Mouse (Mus musculus): Measurements from ENCODE around the gene Tmem88. TPM values are rescaled to one million over a fixed set of nuclear protein-coding genes. Genes with fewer than 3 reads are reported as not detected.

Gene Tmem88
- polyA plus RNA-seq, 1 experiment from 2014 or later, result 54.7 TPM

GRCm38 (mm10) chr11:69428751-69429150 is 30.7 kb upstream of the Tmem88 start:
- H3K27ac ChIP-seq (ENCODE audit: low read length), result peak overlapping the region; percentile 61
- no peak overlapping the region for H3K9ac ChIP-seq (ENCODE audit: low read length)
- peaks cover 14% of the 10 kb centered on the region for H3K4me1 ChIP-seq (replicated peaks; ENCODE audit: control insufficient read depth, insufficient read depth, low read length)

GRCm38 (mm10) chr11:69426246-69426645 is 28.2 kb upstream of the Tmem88 start:
- no peak overlapping the region for H3K4me3 ChIP-seq (ENCODE audit: low read length)
- H3K4me2 ChIP-seq (ENCODE audit: low read depth, low read length), result no peak overlapping the region
- H3K9ac ChIP-seq (ENCODE audit: low read length), result no peak overlapping the region
- peaks cover 13% of the 10 kb centered on the region for H3K4me1 ChIP-seq (replicated peaks; ENCODE audit: control insufficient read depth, insufficient read depth, low read length)
- H3K27ac ChIP-seq (ENCODE audit: low read length), result no peak overlapping the region
- no peaks in the 10 kb centered on the region for H3K9me3 ChIP-seq (ENCODE audit: control insufficient read depth, low read length)
- WGBS, result 73% methylated on average over 2 of the region's 2 CpGs
- ATAC-seq (ENCODE audit: low read depth), result no peak
- peaks cover 3% of the 10 kb centered on the region; the same call in 1 of the 2 replicates for H3K27me3 ChIP-seq (ENCODE audit: control insufficient read depth, insufficient read depth, low read depth, low read length)
- H3K36me3 ChIP-seq (ENCODE audit: control insufficient read depth, insufficient read depth, low read length), result no peaks in the 10 kb centered on the region

More at GRCm38 (mm10) chr11:69428751-69429150, 30.7 kb upstream of the Tmem88 start:
- no peak overlapping the region for H3K4me2 ChIP-seq (ENCODE audit: low read depth, low read length)
- H3K36me3 ChIP-seq (ENCODE audit: control insufficient read depth, insufficient read depth, low read length), result no peaks in the 10 kb centered on the region
- H3K9me3 ChIP-seq (ENCODE audit: control insufficient read depth, low read length), result no peaks in the 10 kb centered on the region
- no peak overlapping the region for H3K4me3 ChIP-seq (ENCODE audit: low read length)
- no peaks in the 10 kb centered on the region for H3K27me3 ChIP-seq (ENCODE audit: control insufficient read depth, insufficient read depth, low read depth, low read length)
- WGBS, result 15% methylated on average over 4 of the region's 4 CpGs
- ATAC-seq (ENCODE audit: low read depth), result peak; percentile 63; the same call in 1 of the 2 replicates

DNA sequence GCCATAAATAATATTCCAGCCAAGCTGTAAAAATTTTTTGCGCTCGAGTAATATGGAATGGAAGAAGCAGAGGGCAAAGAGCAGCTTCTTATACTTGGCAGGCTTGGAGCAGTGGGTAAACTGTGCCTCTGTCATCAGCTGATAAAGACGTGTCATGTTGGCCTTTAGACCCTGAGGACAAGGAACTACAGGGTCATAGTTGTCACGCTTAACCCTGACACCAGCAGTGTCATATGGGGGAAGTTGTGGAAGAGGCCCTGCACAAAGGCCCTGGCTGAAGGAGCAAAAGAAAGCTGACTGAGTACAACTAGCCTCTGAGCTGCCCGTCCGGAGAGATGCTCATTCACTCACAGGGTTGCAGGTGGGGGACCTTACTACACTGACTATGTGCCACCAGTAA is 25.9 kb upstream of the Tmem88 start:
- H3K4me1 ChIP-seq (replicated peaks; ENCODE audit: control insufficient read depth, insufficient read depth, low read length), result peaks cover 24% of the 10 kb centered on the region
- WGBS, result 54% methylated on average over 6 of the region's 6 CpGs
- no peak overlapping the region for H3K4me2 ChIP-seq (ENCODE audit: low read depth, low read length)
- ATAC-seq (ENCODE audit: low read depth), result no peak
- H3K27me3 ChIP-seq (ENCODE audit: control insufficient read depth, insufficient read depth, low read depth, low read length), result peaks cover 8% of the 10 kb centered on the region; the same call in 1 of the 2 replicates
- no peak overlapping the region for H3K27ac ChIP-seq (ENCODE audit: low read length)
- H3K4me3 ChIP-seq (ENCODE audit: low read length), result no peak overlapping the region
- H3K9ac ChIP-seq (ENCODE audit: low read length), result no peak overlapping the region
- H3K36me3 ChIP-seq (ENCODE audit: control insufficient read depth, insufficient read depth, low read length), result no peaks in the 10 kb centered on the region
- no peaks in the 10 kb centered on the region for H3K9me3 ChIP-seq (ENCODE audit: control insufficient read depth, low read length)

DNA sequence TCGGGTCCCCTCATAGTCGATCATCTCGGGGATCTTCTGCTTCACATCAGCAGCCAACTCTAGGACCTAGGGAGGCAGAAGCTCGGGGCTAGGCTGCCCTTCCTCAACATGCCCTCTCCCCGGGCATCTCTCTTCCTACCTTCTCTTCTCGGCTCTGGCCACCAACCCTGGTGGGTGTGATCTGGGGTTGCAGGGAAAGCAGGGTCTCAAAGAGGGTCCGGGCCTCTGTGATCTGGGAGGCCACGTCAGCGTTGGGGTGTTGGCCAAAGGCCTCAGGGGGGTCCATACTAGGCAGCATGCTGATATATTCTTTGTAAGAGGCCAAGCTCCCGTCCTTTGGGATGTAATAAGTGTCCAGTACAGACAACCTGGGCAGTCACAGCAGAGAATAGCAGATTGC is 24.8 kb upstream of the Tmem88 start:
- peaks cover 22% of the 10 kb centered on the region for H3K4me1 ChIP-seq (replicated peaks; ENCODE audit: control insufficient read depth, insufficient read depth, low read length)
- WGBS, result 85% methylated on average over 10 of the region's 10 CpGs
- H3K9me3 ChIP-seq (ENCODE audit: control insufficient read depth, low read length), result no peaks in the 10 kb centered on the region
- no peak overlapping the region for H3K4me3 ChIP-seq (ENCODE audit: low read length)
- no peak for ATAC-seq (ENCODE audit: low read depth)
- H3K9ac ChIP-seq (ENCODE audit: low read length), result no peak overlapping the region
- H3K36me3 ChIP-seq (ENCODE audit: control insufficient read depth, insufficient read depth, low read length), result no peaks in the 10 kb centered on the region
- H3K27ac ChIP-seq (ENCODE audit: low read length), result no peak overlapping the region
- H3K27me3 ChIP-seq (ENCODE audit: control insufficient read depth, insufficient read depth, low read depth, low read length), result peaks cover 8% of the 10 kb centered on the region; the same call in 1 of the 2 replicates
- no peak overlapping the region for H3K4me2 ChIP-seq (ENCODE audit: low read depth, low read length)

GRCm38 (mm10) chr11:69421131-69421977 is 23.3 kb upstream of the Tmem88 start:
- ATAC-seq (ENCODE audit: low read depth), result no peak
- 21% methylated on average over 25 of the region's 25 CpGs for WGBS
- peak overlapping the region; percentile 56; the same call in 1 of the 2 replicates for H3K4me3 ChIP-seq (ENCODE audit: low read length)

GRCm38 (mm10) chr11:69420554-69421000 is 22.5 kb upstream of the Tmem88 start:
- H3K9me3 ChIP-seq (ENCODE audit: control insufficient read depth, low read length), result no peaks in the 10 kb centered on the region
- H3K27ac ChIP-seq (ENCODE audit: low read length), result 0 out of 2 replicates have a peak overlapping the region, but pooled peaks have one; percentile 17
- H3K4me3 ChIP-seq (ENCODE audit: low read length), result peak overlapping the region; percentile 56
- ATAC-seq (ENCODE audit: low read depth), result no peak
- peak overlapping the region; percentile 43; the same call in 1 of the 2 replicates for H3K9ac ChIP-seq (ENCODE audit: low read length)
- peaks cover 8% of the 10 kb centered on the region; the same call in 1 of the 2 replicates for H3K27me3 ChIP-seq (ENCODE audit: control insufficient read depth, insufficient read depth, low read depth, low read length)
- no peaks in the 10 kb centered on the region for H3K36me3 ChIP-seq (ENCODE audit: control insufficient read depth, insufficient read depth, low read length)
- WGBS, result 12% methylated on average over 10 of the region's 10 CpGs
- H3K4me1 ChIP-seq (replicated peaks; ENCODE audit: control insufficient read depth, insufficient read depth, low read length), result peaks cover 31% of the 10 kb centered on the region
- H3K4me2 ChIP-seq (ENCODE audit: low read depth, low read length), result peak overlapping the region; percentile 96

More at GRCm38 (mm10) chr11:69421131-69421977, 23.3 kb upstream of the Tmem88 start:
- peak overlapping the region; percentile 96 for H3K4me2 ChIP-seq (ENCODE audit: low read depth, low read length)
- peaks cover 8% of the 10 kb centered on the region; the same call in 1 of the 2 replicates for H3K27me3 ChIP-seq (ENCODE audit: control insufficient read depth, insufficient read depth, low read depth, low read length)
- H3K9ac ChIP-seq (ENCODE audit: low read length), result peak overlapping the region; percentile 43; the same call in 1 of the 2 replicates
- H3K9me3 ChIP-seq (ENCODE audit: control insufficient read depth, low read length), result no peaks in the 10 kb centered on the region
- no peaks in the 10 kb centered on the region for H3K36me3 ChIP-seq (ENCODE audit: control insufficient read depth, insufficient read depth, low read length)
- peaks cover 31% of the 10 kb centered on the region for H3K4me1 ChIP-seq (replicated peaks; ENCODE audit: control insufficient read depth, insufficient read depth, low read length)
- no peak overlapping the region for H3K27ac ChIP-seq (ENCODE audit: low read length)

DNA sequence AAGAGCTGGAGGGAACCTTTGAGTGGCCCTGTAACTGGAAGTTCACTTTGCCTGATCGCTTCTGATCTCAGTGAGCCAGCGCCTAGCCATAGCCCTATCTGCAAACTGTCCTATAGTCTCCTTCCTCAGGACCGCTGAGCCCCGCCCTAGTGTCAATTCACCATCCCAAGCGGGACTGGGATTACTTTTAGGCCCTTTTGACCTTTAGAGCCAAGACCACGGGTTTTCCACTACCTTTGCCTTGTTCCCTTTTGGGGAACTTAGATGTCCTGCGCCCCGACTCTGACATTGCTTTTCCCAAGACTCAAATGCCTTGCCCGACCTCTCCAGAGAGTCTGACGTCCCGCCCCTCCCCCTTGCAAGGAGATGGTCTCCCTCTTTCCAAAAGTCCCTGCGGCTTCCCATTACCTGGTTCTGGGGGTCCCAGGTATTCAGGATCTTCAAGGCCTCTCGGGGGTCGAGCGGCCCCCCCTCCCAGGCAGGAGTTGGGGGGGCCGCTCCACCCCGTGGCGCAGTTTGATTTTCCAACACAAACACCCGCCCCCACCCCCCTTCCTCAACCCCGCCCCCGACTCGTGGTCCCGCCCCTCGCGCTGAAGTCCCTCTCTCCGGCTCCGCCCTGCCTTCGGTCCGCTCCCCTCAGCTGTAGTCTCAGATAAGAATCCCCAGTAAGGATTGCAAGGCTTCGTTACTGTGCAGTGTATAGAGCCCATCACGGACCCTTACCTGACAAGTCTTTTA is 21.9 kb upstream of the Tmem88 start:
- under 1% methylated on average over 31 of the region's 31 CpGs for WGBS
- H3K27ac ChIP-seq (ENCODE audit: low read length), result peak overlapping the region; percentile 93
- peak overlapping the region; percentile 58 for H3K9ac ChIP-seq (ENCODE audit: low read length)
- peaks cover 8% of the 10 kb centered on the region; the same call in 1 of the 2 replicates for H3K27me3 ChIP-seq (ENCODE audit: control insufficient read depth, insufficient read depth, low read depth, low read length)
- ATAC-seq (ENCODE audit: low read depth), result no peak
- H3K36me3 ChIP-seq (ENCODE audit: control insufficient read depth, insufficient read depth, low read length), result no peaks in the 10 kb centered on the region
- peak overlapping the region; percentile 56 for H3K4me3 ChIP-seq (ENCODE audit: low read length)
- peak overlapping the region; percentile 96 for H3K4me2 ChIP-seq (ENCODE audit: low read depth, low read length)
- peaks cover 33% of the 10 kb centered on the region for H3K4me1 ChIP-seq (replicated peaks; ENCODE audit: control insufficient read depth, insufficient read depth, low read length)
- H3K9me3 ChIP-seq (ENCODE audit: control insufficient read depth, low read length), result no peaks in the 10 kb centered on the region

- no peaks in the 10 kb centered on the region for H3K36me3 ChIP-seq (ENCODE audit: control insufficient read depth, insufficient read depth, low read length)
- H3K9me3 ChIP-seq (ENCODE audit: control insufficient read depth, low read length), result no peaks in the 10 kb centered on the region
- WGBS, result under 1% methylated on average over 19 of the region's 19 CpGs
- H3K27me3 ChIP-seq (ENCODE audit: control insufficient read depth, insufficient read depth, low read depth, low read length), result peaks cover 8% of the 10 kb centered on the region; the same call in 1 of the 2 replicates
- H3K9ac ChIP-seq (ENCODE audit: low read length), result peak overlapping the region; percentile 58
- peak overlapping the region; percentile 56 for H3K4me3 ChIP-seq (ENCODE audit: low read length)
- peak overlapping the region; percentile 96 for H3K4me2 ChIP-seq (ENCODE audit: low read depth, low read length)
- peaks cover 39% of the 10 kb centered on the region for H3K4me1 ChIP-seq (replicated peaks; ENCODE audit: control insufficient read depth, insufficient read depth, low read length)
- peak overlapping the region; percentile 93 for H3K27ac ChIP-seq (ENCODE audit: low read length)
- no peak for ATAC-seq (ENCODE audit: low read depth)
Measured at GRCm38 (mm10) chr11:69419443-69419812, 21.4 kb upstream of the Tmem88 start.
